Mouse (Mus musculus) forebrain, embryonic 16.5 days (tissue): ENCODE measurements at regions not wholly inside any gene's neighbourhood (a gene's known extent, or its start where the extent isn't known, plus 50 kb on each side); places are given as distances from the start of the nearest gene placed in this dataset.
A peak's percentile ranks its signal among the peaks of the same experiment; 100 is the strongest.

Experiments
- ATAC-seq: fragments of 200-750 bp; cut with Nextera tagmentation; 2 replicates; pipeline ENCODE4 v1.8.0; 2017; ENCODE audit warnings: mild to moderate bottlenecking, moderate library complexity
- H3K27ac ChIP-seq: fragments of 300-500 bp; sonication (generic); 2 replicates; pipeline ENCODE4 v1.5.1; 2014; ENCODE audit warnings: low read length, control low read depth
- H3K27me3 ChIP-seq: fragments of 300-500 bp; sonication (generic); replicated peaks from 2 replicates; pipeline ENCODE4 v1.6.1; 2014; ENCODE audit warnings: low read length; ENCODE audit not compliant: control insufficient read depth, insufficient read depth
- H3K36me3 ChIP-seq: fragments of 300-500 bp; sonication (generic); 2 replicates; pipeline ENCODE4 v1.6.1; 2014; ENCODE audit not compliant: control insufficient read depth, insufficient read depth
- H3K4me1 ChIP-seq: fragments of 300-500 bp; sonication (generic); replicated peaks from 2 replicates; pipeline ENCODE4 v1.6.1; 2014; ENCODE audit warnings: low read length; ENCODE audit not compliant: control insufficient read depth, insufficient read depth
- H3K4me2 ChIP-seq: fragments of 300-500 bp; sonication (generic); 2 replicates; pipeline ENCODE4 v1.6.1; 2014; ENCODE audit warnings: mild to moderate bottlenecking, low read length, control low read depth
- H3K4me3 ChIP-seq: fragments of 300-500 bp; sonication (generic); replicated peaks from 2 replicates; pipeline ENCODE4 v1.5.1; 2014; ENCODE audit warnings: mild to moderate bottlenecking, low read length, control low read depth
- H3K9ac ChIP-seq: fragments of 300-500 bp; sonication (generic); replicated peaks from 2 replicates; pipeline ENCODE4 v1.6.1; 2014; ENCODE audit warnings: low read depth, low read length, control low read depth
- H3K9me3 ChIP-seq: fragments of 300-500 bp; sonication (generic); 2 replicates; pipeline ENCODE4 v1.6.1; 2016; ENCODE audit warnings: low read length; ENCODE audit not compliant: control insufficient read depth
- WGBS: fragments of 180-500 bp; shearing (Covaris S2); extraction: QIAGEN DNeasy Blood & Tissue Kit; methylation state at CpG from one replicate; pipeline ENCODE4 v1.1.7; 2014; 5-methylcytosine and 5-hydroxymethylcytosine counted together

GRCm38 (mm10) chr14:81770421-81770820, 1786.5 kb downstream of the Olfm4 start:
- Histone ChIP-seq H3K4me1 (no peaks in the 10 kb centered on the region), H3K9me3 (no peaks in the 10 kb centered on the region), H3K36me3 (no peaks in the 10 kb centered on the region), H3K4me3 (no peak overlapping the region), H3K27me3 (no peaks in the 10 kb centered on the region), H3K9ac (no peak overlapping the region), H3K4me2 (no peak overlapping the region), H3K27ac (no peak overlapping the region)
- WGBS = 89% methylated on average over 1 of the region's 1 CpGs
- ATAC-seq = no peak

- Histone ChIP-seq H3K4me2 (no peak overlapping the region), H3K36me3 (no peaks in the 10 kb centered on the region), H3K9ac (no peak overlapping the region)
These were observed 1787.9 kb downstream of the Olfm4 start for GRCm38 (mm10) chr14:81771826-81772225.

DNA sequence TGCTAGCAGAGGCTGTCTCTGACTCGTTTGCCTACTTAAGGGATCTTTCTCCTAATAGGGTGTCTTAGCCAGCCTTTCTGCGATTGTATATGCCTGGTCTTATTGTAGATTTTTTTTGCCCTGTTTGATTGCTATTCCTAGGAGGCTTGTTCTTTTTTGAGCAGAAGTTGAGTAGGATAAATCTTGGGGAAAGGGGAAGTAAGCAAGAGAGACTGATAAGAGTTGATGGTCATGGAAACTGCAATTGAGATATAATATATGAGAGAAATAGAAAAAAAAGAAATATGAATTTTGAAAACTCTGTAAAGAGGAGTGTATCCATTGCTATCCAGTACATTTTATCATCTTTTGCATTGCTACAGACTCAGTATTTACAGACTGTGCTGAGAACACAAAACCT, 1805.0 kb downstream of the Olfm4 start:
- no peaks in the 10 kb centered on the region for H3K9me3 ChIP-seq
- WGBS = 70% methylated on average over 2 of the region's 2 CpGs
- H3K4me2 ChIP-seq = no peak overlapping the region
- H3K9ac ChIP-seq = no peak overlapping the region
- H3K4me1 ChIP-seq = no peaks in the 10 kb centered on the region
- no peaks in the 10 kb centered on the region for H3K27me3 ChIP-seq
- no peak overlapping the region for H3K4me3 ChIP-seq
- no peak for ATAC-seq
- H3K36me3 ChIP-seq = no peaks in the 10 kb centered on the region
- no peak overlapping the region for H3K27ac ChIP-seq

More at GRCm38 (mm10) chr14:81771826-81772225, 1787.9 kb downstream of the Olfm4 start:
- Histone ChIP-seq H3K9me3 (no peaks in the 10 kb centered on the region), H3K4me1 (no peaks in the 10 kb centered on the region), H3K27ac (no peak overlapping the region), H3K4me3 (no peak overlapping the region), H3K27me3 (no peaks in the 10 kb centered on the region)
- ATAC-seq = no peak
- WGBS = 100% methylated on average over 1 of the region's 1 CpGs

DNA sequence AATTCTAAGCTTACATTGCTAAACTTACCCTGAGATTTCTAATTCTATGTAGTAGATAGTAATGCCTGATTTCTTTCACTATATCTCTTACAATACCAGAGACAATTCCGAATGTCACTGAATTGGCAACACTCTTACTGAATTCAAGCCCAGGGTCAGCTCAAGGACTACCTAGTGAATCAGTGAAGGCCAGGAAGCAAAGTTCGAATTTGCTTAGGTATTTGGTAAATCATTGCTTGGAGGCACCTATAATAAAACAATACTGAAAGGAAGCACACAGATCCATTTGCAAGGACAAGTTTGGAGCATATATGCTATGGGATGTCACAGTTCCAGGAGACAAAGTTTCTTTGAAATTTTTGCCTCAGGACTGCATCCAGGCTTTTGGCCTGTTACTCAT, 1839.9 kb downstream of the Olfm4 start:
- H3K9me3 ChIP-seq = no peaks in the 10 kb centered on the region
- no peak overlapping the region for H3K4me3 ChIP-seq
- no peaks in the 10 kb centered on the region for H3K4me1 ChIP-seq
- WGBS = 77% methylated on average over 2 of the region's 2 CpGs
- H3K4me2 ChIP-seq = no peak overlapping the region
- H3K27ac ChIP-seq = no peak overlapping the region
- no peak for ATAC-seq
- no peaks in the 10 kb centered on the region for H3K27me3 ChIP-seq
- no peaks in the 10 kb centered on the region for H3K36me3 ChIP-seq
- H3K9ac ChIP-seq = no peak overlapping the region

- H3K9ac ChIP-seq = no peak overlapping the region
- WGBS = 25% methylated on average over 2 of the region's 2 CpGs
- no peak for ATAC-seq
- H3K27ac ChIP-seq = no peak overlapping the region
- no peaks in the 10 kb centered on the region for H3K27me3 ChIP-seq
- no peaks in the 10 kb centered on the region for H3K9me3 ChIP-seq
- H3K4me1 ChIP-seq = no peaks in the 10 kb centered on the region
- no peak overlapping the region for H3K4me2 ChIP-seq
- no peak overlapping the region for H3K4me3 ChIP-seq
- no peaks in the 10 kb centered on the region for H3K36me3 ChIP-seq
These were observed 1874.7 kb downstream of the Olfm4 start for GRCm38 (mm10) chr14:81858617-81859016.

DNA sequence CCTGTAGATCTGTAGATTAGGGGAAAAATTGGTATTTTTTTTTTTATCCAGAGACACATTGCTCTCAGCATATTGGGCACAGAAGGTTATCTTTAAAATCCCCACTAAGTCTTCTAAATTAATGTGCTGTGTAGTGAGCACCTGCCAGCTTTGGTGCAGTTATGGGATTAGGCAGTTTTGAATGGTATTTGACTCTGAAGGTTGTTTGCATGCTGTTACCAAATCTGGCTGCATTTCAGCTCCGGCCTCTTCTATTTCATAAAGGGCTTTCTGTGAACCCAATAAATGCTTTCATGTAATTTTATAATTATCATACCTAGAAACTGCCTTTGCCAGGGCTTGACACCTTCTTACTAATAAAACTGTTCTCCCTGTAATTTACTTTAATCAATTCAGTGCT, 1886.5 kb downstream of the Olfm4 start:
- no peaks in the 10 kb centered on the region for H3K4me1 ChIP-seq
- H3K36me3 ChIP-seq = no peaks in the 10 kb centered on the region
- peak; percentile 58; the same call in 1 of the 2 replicates for ATAC-seq
- 13% methylated on average over 1 of the region's 1 CpGs for WGBS
- no peak overlapping the region for H3K27ac ChIP-seq
- no peaks in the 10 kb centered on the region for H3K27me3 ChIP-seq
- no peaks in the 10 kb centered on the region for H3K9me3 ChIP-seq
- no peak overlapping the region for H3K4me2 ChIP-seq
- no peak overlapping the region for H3K9ac ChIP-seq
- no peak overlapping the region for H3K4me3 ChIP-seq
